Mouse (Mus musculus): ENCODE measurements around the gene Pparg. TPM values are rescaled to one million over a fixed set of nuclear protein-coding genes. Genes with fewer than 3 reads are reported as not detected.

Gene Pparg
- polyA plus RNA-seq, 1 experiment from 2014 or later: 0.70 TPM

GRCm38 (mm10) chr6:115374871-115375852, 14.4 kb downstream of the Pparg start:
- Histone ChIP-seq H3K27ac (no peak overlapping the region), H3K4me1 (no peaks in the 10 kb centered on the region), H3K27me3 (no peaks in the 10 kb centered on the region), H3K9ac (no peak overlapping the region), H3K9me3 (no peaks in the 10 kb centered on the region), H3K4me2 (replicated peaks) (no peak overlapping the region), H3K4me3 (no peak overlapping the region), H3K36me3 (no peaks in the 10 kb centered on the region)
- WGBS: 80% methylated on average over 5 of the region's 5 CpGs
- no peak for ATAC-seq (ENCODE audit: low FRiP score, low read depth)

- H3K36me3 ChIP-seq: no peaks in the 10 kb centered on the region
- H3K9ac ChIP-seq: no peak overlapping the region
- no peak for ATAC-seq (ENCODE audit: low FRiP score, low read depth)
- H3K4me2 ChIP-seq (replicated peaks): no peak overlapping the region
- no peak overlapping the region for H3K4me3 ChIP-seq
- H3K27me3 ChIP-seq: no peaks in the 10 kb centered on the region
- H3K9me3 ChIP-seq: no peaks in the 10 kb centered on the region
- WGBS: 89% methylated on average over 5 of the region's 5 CpGs
- no peak overlapping the region for H3K27ac ChIP-seq
- no peaks in the 10 kb centered on the region for H3K4me1 ChIP-seq
Measured at GRCm38 (mm10) chr6:115380596-115380995, 19.8 kb downstream of the Pparg start.

- Histone ChIP-seq H3K4me2 (replicated peaks) (no peak overlapping the region), H3K36me3 (no peaks in the 10 kb centered on the region), H3K9ac (no peak overlapping the region), H3K4me3 (no peak overlapping the region), H3K27me3 (no peaks in the 10 kb centered on the region), H3K27ac (no peak overlapping the region), H3K4me1 (no peaks in the 10 kb centered on the region), H3K9me3 (no peaks in the 10 kb centered on the region)
- no peak for ATAC-seq (ENCODE audit: low FRiP score, low read depth)
- 75% methylated on average over 5 of the region's 5 CpGs for WGBS
Measured at GRCm38 (mm10) chr6:115382712-115383111, 22.0 kb downstream of the Pparg start.

GRCm38 (mm10) chr6:115389945-115390540, 29.3 kb downstream of the Pparg start:
- no peak overlapping the region for H3K27ac ChIP-seq
- H3K9me3 ChIP-seq: no peaks in the 10 kb centered on the region
- no peaks in the 10 kb centered on the region for H3K36me3 ChIP-seq
- WGBS: 75% methylated on average over 4 of the region's 4 CpGs
- H3K4me1 ChIP-seq: no peaks in the 10 kb centered on the region
- H3K4me2 ChIP-seq (replicated peaks): no peak overlapping the region
- no peak overlapping the region for H3K9ac ChIP-seq
- H3K4me3 ChIP-seq: no peak overlapping the region
- no peaks in the 10 kb centered on the region for H3K27me3 ChIP-seq
- no peak for ATAC-seq (ENCODE audit: low FRiP score, low read depth)

GRCm38 (mm10) chr6:115396911-115397310, 36.2 kb downstream of the Pparg start:
- Histone ChIP-seq H3K4me3 (no peak overlapping the region), H3K27ac (no peak overlapping the region), H3K4me1 (no peaks in the 10 kb centered on the region), H3K9ac (no peak overlapping the region), H3K27me3 (no peaks in the 10 kb centered on the region), H3K9me3 (no peaks in the 10 kb centered on the region), H3K4me2 (replicated peaks) (no peak overlapping the region), H3K36me3 (no peaks in the 10 kb centered on the region)
- no peak for ATAC-seq (ENCODE audit: low FRiP score, low read depth)
- WGBS: 60% methylated on average over 3 of the region's 3 CpGs

- no peaks in the 10 kb centered on the region for H3K27me3 ChIP-seq
- ATAC-seq (ENCODE audit: low FRiP score, low read depth): no peak
- no peak overlapping the region for H3K4me2 ChIP-seq (replicated peaks)
- no peaks in the 10 kb centered on the region for H3K9me3 ChIP-seq
- H3K27ac ChIP-seq: no peak overlapping the region
- no peak overlapping the region for H3K9ac ChIP-seq
- no peaks in the 10 kb centered on the region for H3K36me3 ChIP-seq
- H3K4me3 ChIP-seq: no peak overlapping the region
- no peaks in the 10 kb centered on the region for H3K4me1 ChIP-seq
- WGBS: 76% methylated on average over 2 of the region's 2 CpGs
Measured at GRCm38 (mm10) chr6:115404354-115404753, 43.6 kb downstream of the Pparg start.

GRCm38 (mm10) chr6:115411477-115411876, 50.7 kb downstream of the Pparg start:
- Histone ChIP-seq H3K4me1 (no peaks in the 10 kb centered on the region), H3K36me3 (no peaks in the 10 kb centered on the region), H3K9me3 (no peaks in the 10 kb centered on the region), H3K27me3 (no peaks in the 10 kb centered on the region), H3K27ac (no peak overlapping the region), H3K9ac (no peak overlapping the region), H3K4me2 (replicated peaks) (no peak overlapping the region), H3K4me3 (no peak overlapping the region)
- ATAC-seq (ENCODE audit: low FRiP score, low read depth): no peak
- 56% methylated on average over 1 of the region's 1 CpGs for WGBS

GRCm38 (mm10) chr6:115418171-115418570, 57.4 kb downstream of the Pparg start:
- H3K36me3 ChIP-seq: no peaks in the 10 kb centered on the region
- H3K9ac ChIP-seq: no peak overlapping the region
- no peak overlapping the region for H3K4me3 ChIP-seq
- H3K4me2 ChIP-seq (replicated peaks): no peak overlapping the region
- H3K27ac ChIP-seq: no peak overlapping the region
- no peaks in the 10 kb centered on the region for H3K27me3 ChIP-seq
- WGBS: 88% methylated on average over 3 of the region's 3 CpGs
- H3K4me1 ChIP-seq: no peaks in the 10 kb centered on the region
- no peaks in the 10 kb centered on the region for H3K9me3 ChIP-seq
- no peak for ATAC-seq (ENCODE audit: low FRiP score, low read depth)

- ATAC-seq (ENCODE audit: low FRiP score, low read depth): no peak
- H3K27me3 ChIP-seq: no peaks in the 10 kb centered on the region
- H3K9ac ChIP-seq: no peak overlapping the region
Measured at GRCm38 (mm10) chr6:115418964-115419363, 58.2 kb downstream of the Pparg start.

GRCm38 (mm10) chr6:115420963-115421362, 60.2 kb downstream of the Pparg start:
- WGBS: 43% methylated on average over 1 of the region's 1 CpGs
- H3K9ac ChIP-seq: no peak overlapping the region
- no peaks in the 10 kb centered on the region for H3K4me1 ChIP-seq
- no peak overlapping the region for H3K4me2 ChIP-seq (replicated peaks)
- H3K4me3 ChIP-seq: no peak overlapping the region
- H3K36me3 ChIP-seq: no peaks in the 10 kb centered on the region
- no peaks in the 10 kb centered on the region for H3K9me3 ChIP-seq
- H3K27me3 ChIP-seq: no peaks in the 10 kb centered on the region
- no peak overlapping the region for H3K27ac ChIP-seq
- no peak for ATAC-seq (ENCODE audit: low FRiP score, low read depth)

More at GRCm38 (mm10) chr6:115418964-115419363, 58.2 kb downstream of the Pparg start:
- Histone ChIP-seq H3K36me3 (no peaks in the 10 kb centered on the region), H3K27ac (no peak overlapping the region), H3K4me2 (replicated peaks) (no peak overlapping the region), H3K4me1 (no peaks in the 10 kb centered on the region), H3K9me3 (no peaks in the 10 kb centered on the region), H3K4me3 (no peak overlapping the region)
- 75% methylated on average over 3 of the region's 3 CpGs for WGBS

- H3K4me1 ChIP-seq: no peaks in the 10 kb centered on the region
- WGBS: 86% methylated on average over 4 of the region's 4 CpGs
- no peak overlapping the region for H3K4me3 ChIP-seq
- H3K9me3 ChIP-seq: no peaks in the 10 kb centered on the region
- no peaks in the 10 kb centered on the region for H3K36me3 ChIP-seq
- ATAC-seq (ENCODE audit: low FRiP score, low read depth): no peak
- no peak overlapping the region for H3K4me2 ChIP-seq (replicated peaks)
- no peak overlapping the region for H3K27ac ChIP-seq
- no peaks in the 10 kb centered on the region for H3K27me3 ChIP-seq
- H3K9ac ChIP-seq: no peak overlapping the region
Measured at GRCm38 (mm10) chr6:115421665-115422064, 60.9 kb downstream of the Pparg start.

- Histone ChIP-seq H3K4me1 (no peaks in the 10 kb centered on the region), H3K36me3 (no peaks in the 10 kb centered on the region), H3K4me3 (no peak overlapping the region), H3K27me3 (no peaks in the 10 kb centered on the region), H3K9me3 (no peaks in the 10 kb centered on the region), H3K27ac (no peak overlapping the region), H3K4me2 (replicated peaks) (no peak overlapping the region), H3K9ac (no peak overlapping the region)
- WGBS: 64% methylated on average over 3 of the region's 3 CpGs
- no peak for ATAC-seq (ENCODE audit: low FRiP score, low read depth)
Measured at GRCm38 (mm10) chr6:115424433-115424832, 63.7 kb downstream of the Pparg start.

Data from limb, embryonic 13.5 days (tissue).